Mouse (Mus musculus): ENCODE data around the gene Ugt2a1. TPM values are rescaled to one million over a fixed set of nuclear protein-coding genes. Genes with fewer than 3 reads are reported as not detected.
"Not testable (repeated sequence)": the region's sequence is repeated elsewhere in the genome, so short reads cannot be mapped to it uniquely, and the experiment has no call there.

The Ugt2a1 gene
- not detected in 2 replicates for polyA plus RNA-seq (2015; fragmentation: Nextera tagmentation; extraction: Ambion mirVana)

- H3K27me3 ChIP-seq (replicated peaks) = no peaks in the 10 kb centered on the region
- no peak within 1 kb of the TSS for H3K27ac ChIP-seq
- ATAC-seq (ENCODE audit: insufficient read depth, low FRiP score, low read depth) = no peak
- H3K36me3 ChIP-seq = no peaks in the 10 kb centered on the region
- no peaks in the 10 kb centered on the region for H3K9me3 ChIP-seq
- H3K4me1 ChIP-seq = no peaks in the 10 kb centered on the region
- no peak within 1 kb of the TSS for H3K4me3 ChIP-seq (replicated peaks)
- no peak within 1 kb of the TSS for H3K9ac ChIP-seq
- H3K4me2 ChIP-seq = no peak within 1 kb of the TSS
- WGBS = 83% methylated on average over 1 of the region's 1 CpGs
Measured at GRCm38 (mm10) chr5:87490771-87491170, at the start of gene Ugt2a1. Gene Ugt2a1, minus strand, starts transcription at chr5:87490871.

DNA sequence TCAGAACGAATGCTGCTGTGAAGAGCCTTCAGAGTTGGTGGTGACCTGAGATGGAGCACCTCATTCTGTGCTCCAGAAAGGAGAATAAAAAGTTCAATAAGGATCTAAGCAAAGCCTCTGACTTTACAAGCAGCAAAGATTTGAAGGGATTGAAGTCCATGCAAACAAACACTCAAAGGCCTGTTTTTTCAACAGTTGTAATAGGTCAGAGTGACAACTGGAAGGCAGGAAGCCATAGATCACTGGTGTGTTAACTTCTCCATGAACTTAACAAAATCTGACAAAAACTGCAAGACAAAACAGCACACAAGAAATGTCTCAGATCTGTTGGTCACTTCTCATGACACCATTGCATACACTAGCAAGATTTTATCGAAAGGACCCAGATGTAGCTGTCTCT, 47.4 kb upstream of the Ugt2a1 start, which contains the start of gene Sult1b1:
TSS of gene Sult1b1 (minus strand) at position 85 of the 400 bp plus-strand sequence.
- ATAC-seq (ENCODE audit: insufficient read depth, low FRiP score, low read depth) = no peak
- Histone ChIP-seq H3K9me3 (no peaks in the 10 kb centered on the region), H3K4me1 (no peaks in the 10 kb centered on the region), H3K4me3 (replicated peaks) (no peak within 1 kb of the TSS), H3K27ac (no peak within 1 kb of the TSS), H3K27me3 (replicated peaks) (no peaks in the 10 kb centered on the region), H3K9ac (no peak within 1 kb of the TSS), H3K4me2 (no peak within 1 kb of the TSS), H3K36me3 (no peaks in the 10 kb centered on the region)
- 76% methylated on average over 2 of the region's 2 CpGs for WGBS

GRCm38 (mm10) chr5:87535994-87536644, 45.4 kb upstream of the Ugt2a1 start:
- H3K4me1 ChIP-seq = no peaks in the 10 kb centered on the region
- no peak overlapping the region for H3K4me3 ChIP-seq (replicated peaks)
- H3K9me3 ChIP-seq = no peaks in the 10 kb centered on the region
- no peak overlapping the region for H3K4me2 ChIP-seq
- H3K36me3 ChIP-seq = no peaks in the 10 kb centered on the region
- peak; percentile 95 for ATAC-seq (ENCODE audit: insufficient read depth, low FRiP score, low read depth)
- H3K27me3 ChIP-seq (replicated peaks) = no peaks in the 10 kb centered on the region
- 63% methylated on average over 4 of the region's 4 CpGs for WGBS
- H3K9ac ChIP-seq = no peak overlapping the region
- H3K27ac ChIP-seq = peak overlapping the region; percentile 66

DNA sequence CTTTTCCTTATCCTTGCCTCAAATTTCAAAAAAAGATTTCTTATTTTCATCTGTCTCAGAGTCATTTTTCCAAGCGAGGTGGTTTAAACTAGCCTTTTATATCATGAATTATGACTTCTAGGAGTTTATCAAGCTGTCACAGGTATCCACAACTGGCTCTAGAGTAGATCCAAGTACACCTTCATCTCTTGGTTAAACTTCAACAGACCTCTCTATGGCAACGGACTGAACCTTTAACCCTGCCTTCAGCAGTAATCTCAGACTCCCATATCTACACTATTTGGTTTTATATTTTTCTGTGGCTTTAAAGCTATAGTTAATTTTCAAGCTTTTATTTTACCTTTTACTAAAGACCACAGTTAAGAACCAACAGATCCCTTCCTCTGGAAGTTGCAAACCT, 41.6 kb upstream of the Ugt2a1 start:
- Histone ChIP-seq H3K4me3 (replicated peaks) (no peak overlapping the region), H3K9me3 (no peaks in the 10 kb centered on the region), H3K9ac (no peak overlapping the region), H3K27ac (peak overlapping the region; percentile 59; the same call in 1 of the 2 replicates), H3K4me1 (no peaks in the 10 kb centered on the region), H3K4me2 (no peak overlapping the region), H3K36me3 (no peaks in the 10 kb centered on the region), H3K27me3 (replicated peaks) (no peaks in the 10 kb centered on the region)
- WGBS = 38% methylated on average over 2 of the region's 2 CpGs
- ATAC-seq (ENCODE audit: insufficient read depth, low FRiP score, low read depth) = peak; percentile 87

DNA sequence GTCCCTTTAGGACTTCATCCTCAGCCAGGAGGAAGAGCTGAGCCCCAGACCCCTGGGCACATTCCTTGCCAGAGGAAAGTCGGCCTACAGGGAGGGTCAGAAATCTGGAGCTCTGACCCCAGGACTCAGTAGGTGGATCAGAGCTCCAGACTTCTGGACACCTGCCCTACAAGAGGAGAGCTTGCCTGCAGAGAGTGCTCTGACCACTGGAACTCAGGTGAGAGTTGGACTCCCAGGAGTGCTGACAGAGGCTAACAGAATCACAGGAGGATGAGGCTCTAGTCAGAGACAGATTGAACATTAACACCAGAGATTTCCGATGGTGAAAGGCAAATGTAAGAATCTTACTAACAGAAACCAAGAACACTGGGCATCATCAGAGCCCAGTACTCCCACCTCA, 32.9 kb upstream of the Ugt2a1 start:
- not testable (repeated sequence) for H3K4me2 ChIP-seq; H3K27ac ChIP-seq; H3K9ac ChIP-seq; H3K36me3 ChIP-seq; H3K9me3 ChIP-seq; ATAC-seq (ENCODE audit: insufficient read depth, low FRiP score, low read depth); H3K4me3 ChIP-seq (replicated peaks); H3K4me1 ChIP-seq; H3K27me3 ChIP-seq (replicated peaks)
- 71% methylated on average over 2 of the region's 2 CpGs for WGBS

DNA sequence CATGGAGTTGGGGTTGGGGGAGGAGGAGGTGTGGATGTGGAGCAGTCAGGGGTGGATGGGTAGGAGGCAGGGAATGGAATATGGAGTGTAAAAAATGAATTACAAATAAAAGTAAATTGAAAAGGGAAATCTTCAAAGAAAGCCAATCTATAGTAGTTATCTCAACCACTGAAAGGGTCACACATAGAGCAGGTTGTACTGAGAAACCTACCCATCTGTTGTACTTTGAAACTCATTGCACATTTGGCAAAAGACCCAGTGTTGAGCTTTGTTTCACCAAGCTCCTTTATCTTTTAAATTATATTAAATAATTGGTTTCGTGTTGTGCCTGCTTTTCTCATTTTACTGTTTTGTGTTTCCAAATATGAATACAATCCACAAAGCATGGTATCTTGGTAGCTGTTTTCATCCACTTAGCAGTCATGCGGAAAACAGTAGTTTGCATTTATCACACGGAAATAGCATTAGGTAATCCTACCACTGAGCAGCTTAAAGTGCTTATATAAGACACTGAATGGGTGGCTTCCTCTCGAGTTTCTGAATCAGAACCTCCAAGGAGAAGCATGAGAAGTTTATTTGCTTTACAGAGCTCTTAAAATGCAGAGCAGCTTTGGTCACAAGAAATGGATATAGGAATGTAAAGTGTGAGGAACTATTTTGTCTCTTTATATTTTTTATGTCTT, 15.2 kb upstream of the Ugt2a1 start:
- Histone ChIP-seq H3K27ac (no peak overlapping the region), H3K4me1 (no peaks in the 10 kb centered on the region), H3K9ac (no peak overlapping the region), H3K27me3 (replicated peaks) (no peaks in the 10 kb centered on the region), H3K4me2 (no peak overlapping the region), H3K36me3 (no peaks in the 10 kb centered on the region), H3K9me3 (no peaks in the 10 kb centered on the region), H3K4me3 (replicated peaks) (no peak overlapping the region)
- WGBS = 62% methylated on average over 4 of the region's 4 CpGs
- no peak for ATAC-seq (ENCODE audit: insufficient read depth, low FRiP score, low read depth)

- H3K27me3 ChIP-seq (replicated peaks) = no peaks in the 10 kb centered on the region
- H3K9ac ChIP-seq = no peak overlapping the region
- WGBS = 54% methylated on average over 1 of the region's 1 CpGs
- no peak for ATAC-seq (ENCODE audit: insufficient read depth, low FRiP score, low read depth)
- no peaks in the 10 kb centered on the region for H3K4me1 ChIP-seq
- H3K27ac ChIP-seq = no peak overlapping the region
- H3K4me3 ChIP-seq (replicated peaks) = no peak overlapping the region
- no peaks in the 10 kb centered on the region for H3K36me3 ChIP-seq
- H3K4me2 ChIP-seq = no peak overlapping the region
- no peaks in the 10 kb centered on the region for H3K9me3 ChIP-seq
Measured at GRCm38 (mm10) chr5:87502687-87503086, 12.0 kb upstream of the Ugt2a1 start.

DNA sequence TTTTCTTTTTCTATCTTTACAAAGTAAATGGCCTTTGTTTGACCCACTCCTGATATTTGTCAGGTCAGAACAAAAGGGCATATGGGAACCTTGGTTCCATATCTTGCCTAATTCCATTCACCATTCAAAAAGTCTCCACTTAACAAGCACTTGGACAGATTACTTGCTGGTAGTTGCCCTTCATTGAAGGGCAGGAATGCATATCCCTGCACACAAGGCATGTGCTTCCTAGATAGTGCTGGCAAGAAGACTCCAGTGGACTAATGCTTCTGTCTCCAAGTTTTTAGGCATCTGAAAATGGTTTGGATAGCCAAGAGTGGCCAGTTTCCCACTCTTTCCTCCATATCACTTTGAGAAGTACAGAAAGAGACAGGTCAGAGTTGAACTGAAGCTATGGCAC, 8.7 kb upstream of the Ugt2a1 start:
- ATAC-seq (ENCODE audit: insufficient read depth, low FRiP score, low read depth) = no peak
- no peak overlapping the region for H3K27ac ChIP-seq
- H3K27me3 ChIP-seq (replicated peaks) = no peaks in the 10 kb centered on the region
- no peak overlapping the region for H3K4me2 ChIP-seq
- no peaks in the 10 kb centered on the region for H3K9me3 ChIP-seq
- no peaks in the 10 kb centered on the region for H3K36me3 ChIP-seq
- H3K4me3 ChIP-seq (replicated peaks) = no peak overlapping the region
- H3K4me1 ChIP-seq = no peaks in the 10 kb centered on the region
- H3K9ac ChIP-seq = no peak overlapping the region

- Histone ChIP-seq H3K9me3 (no peaks in the 10 kb centered on the region), H3K4me3 (replicated peaks) (no peak overlapping the region), H3K9ac (no peak overlapping the region), H3K27me3 (replicated peaks) (no peaks in the 10 kb centered on the region), H3K36me3 (no peaks in the 10 kb centered on the region), H3K4me1 (no peaks in the 10 kb centered on the region), H3K27ac (no peak overlapping the region), H3K4me2 (no peak overlapping the region)
- ATAC-seq (ENCODE audit: insufficient read depth, low FRiP score, low read depth) = no peak
Measured at GRCm38 (mm10) chr5:87498936-87499335, 8.3 kb upstream of the Ugt2a1 start.

DNA sequence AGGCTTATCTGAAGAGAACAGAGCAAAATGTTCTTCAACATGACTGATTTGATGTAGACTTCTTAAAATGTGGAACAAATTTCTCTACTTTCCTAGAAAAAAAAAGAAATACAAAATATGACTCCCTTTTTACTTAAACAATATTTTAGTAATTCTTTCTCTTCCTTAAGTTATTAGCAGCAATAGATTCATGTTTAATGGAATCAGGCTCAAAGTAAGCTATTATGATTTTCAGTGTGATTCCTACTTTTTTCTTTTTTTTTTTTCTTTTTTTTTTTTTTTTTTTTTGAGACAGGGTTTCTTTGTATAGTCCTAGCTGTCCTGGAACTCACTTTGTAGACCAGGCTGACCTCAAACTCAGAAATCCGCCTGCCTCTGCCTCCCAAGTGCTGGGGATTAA, 4.0 kb downstream of the Ugt2a1 start, which contains the start of gene Gm43638:
TSS of gene Gm43638 (minus strand) at position 101 of the 400 bp plus-strand sequence.
- H3K27me3 ChIP-seq (replicated peaks); H3K9ac ChIP-seq; H3K36me3 ChIP-seq; H3K4me1 ChIP-seq; H3K9me3 ChIP-seq; H3K27ac ChIP-seq; ATAC-seq (ENCODE audit: insufficient read depth, low FRiP score, low read depth); H3K4me3 ChIP-seq (replicated peaks); H3K4me2 ChIP-seq: not testable (repeated sequence)
- 65% methylated on average over 1 of the region's 1 CpGs for WGBS

- H3K4me1 ChIP-seq = no peaks in the 10 kb centered on the region
- WGBS = 76% methylated on average over 5 of the region's 5 CpGs
- no peak within 1 kb of the TSS for H3K4me2 ChIP-seq
- no peak for ATAC-seq (ENCODE audit: insufficient read depth, low FRiP score, low read depth)
- H3K9me3 ChIP-seq = no peaks in the 10 kb centered on the region
- no peak within 1 kb of the TSS for H3K4me3 ChIP-seq (replicated peaks)
- H3K9ac ChIP-seq = no peak within 1 kb of the TSS
- no peaks in the 10 kb centered on the region for H3K27me3 ChIP-seq (replicated peaks)
- no peaks in the 10 kb centered on the region for H3K36me3 ChIP-seq
- no peak within 1 kb of the TSS for H3K27ac ChIP-seq
Measured at GRCm38 (mm10) chr5:87482160-87482559, 8.5 kb downstream of the Ugt2a1 start, which contains the start of gene Ugt2a2. Gene Ugt2a2, minus strand, starts transcription at chr5:87482260.

GRCm38 (mm10) chr5:87458810-87459209, 31.9 kb downstream of the Ugt2a1 start:
- WGBS = 58% methylated on average over 1 of the region's 1 CpGs
- H3K4me3 ChIP-seq (replicated peaks) = no peak overlapping the region
- no peak overlapping the region for H3K27ac ChIP-seq
- H3K4me1 ChIP-seq = no peaks in the 10 kb centered on the region
- H3K9ac ChIP-seq = no peak overlapping the region
- no peak for ATAC-seq (ENCODE audit: insufficient read depth, low FRiP score, low read depth)
- H3K27me3 ChIP-seq (replicated peaks) = no peaks in the 10 kb centered on the region
- no peak overlapping the region for H3K4me2 ChIP-seq
- no peaks in the 10 kb centered on the region for H3K36me3 ChIP-seq
- no peaks in the 10 kb centered on the region for H3K9me3 ChIP-seq
